Mouse (Mus musculus) ES-E14 (cell line): Measurements from ENCODE around the gene Trim7. TPM values are rescaled to one million over a fixed set of nuclear protein-coding genes. Genes with fewer than 3 reads are reported as not detected.
"Not testable (repeated sequence)": the region's sequence is repeated elsewhere in the genome, so short reads cannot be mapped to it uniquely, and the experiment has no call there.

Source experiments
- DNase-seq: peaks from one replicate; pipeline ENCODE4 v3.0.0-alpha.2; 2013; ENCODE audit warnings: low read depth, low spot score
- H3K27ac ChIP-seq: 2 replicates; pipeline ENCODE4 v1.5.1; 2012; ENCODE audit warnings: low read depth, mild to moderate bottlenecking, low read length, moderate library complexity, mixed read lengths; ENCODE audit not compliant: poor library complexity, insufficient read depth, severe bottlenecking
- H3K36me3 ChIP-seq: 2 replicates; pipeline ENCODE4 v1.6.1; 2012; ENCODE audit warnings: mild to moderate bottlenecking, low read length, moderate library complexity, mixed read lengths; ENCODE audit not compliant: control insufficient read depth, poor library complexity, insufficient read depth, severe bottlenecking
- H3K4me1 ChIP-seq, 2 experiments: fragments of 150-350 bp in 1 of 2; sonication (generic) in 1 of 2; 2 replicates each; pipeline ENCODE4 v1.6.1; 2012; ENCODE audit warnings: low read length in 2 of 2, mild to moderate bottlenecking in 1 of 2, mixed read lengths in 1 of 2; ENCODE audit not compliant: control insufficient read depth in 2 of 2, insufficient read depth in 2 of 2, poor library complexity in 1 of 2
- H3K4me3 ChIP-seq, 2 experiments: fragments of 150-350 bp in 1 of 2; sonication (generic) in 1 of 2; 2 replicates each; pipeline ENCODE4 v1.5.1; 2012; ENCODE audit warnings: low read length in 2 of 2, low read depth in 1 of 2, mild to moderate bottlenecking in 1 of 2, mixed read lengths in 1 of 2; ENCODE audit not compliant: insufficient read depth in 1 of 2, poor library complexity in 1 of 2, severe bottlenecking in 1 of 2
- H3K9ac ChIP-seq: 2 replicates; pipeline ENCODE4 v1.6.1; 2012; ENCODE audit warnings: low read depth, mild to moderate bottlenecking, low read length, mixed read lengths; ENCODE audit not compliant: poor library complexity, insufficient read depth, severe bottlenecking
- H3K9me3 ChIP-seq: fragments of 150-350 bp; sonication (generic); 2 replicates; pipeline ENCODE4 v1.6.1; 2012; ENCODE audit warnings: low read depth, mild to moderate bottlenecking, low read length; ENCODE audit not compliant: control insufficient read depth, insufficient read depth
- CHD2 ChIP-seq: IDR thresholded peaks from 2 replicates; pipeline ENCODE4 v1.6.1; 2014; ENCODE audit warnings: mild to moderate bottlenecking, low read depth, low read length, inconsistent platforms
- HCFC1 ChIP-seq: IDR thresholded peaks from 2 replicates; pipeline ENCODE4 v1.6.1; 2012; ENCODE audit warnings: low read length, inconsistent platforms, borderline replicate concordance; ENCODE audit not compliant: insufficient read depth
- MAFK ChIP-seq: IDR thresholded peaks from 2 replicates; pipeline ENCODE4 v1.6.1; 2014; ENCODE audit warnings: mild to moderate bottlenecking, low read depth, low read length, inconsistent platforms; ENCODE audit not compliant: insufficient read depth
- ZC3H11A ChIP-seq: IDR thresholded peaks from 2 replicates; pipeline ENCODE4 v1.6.1; 2012; ENCODE audit warnings: low read depth, mild to moderate bottlenecking, inconsistent platforms, low read length, borderline replicate concordance
- ZNF384 ChIP-seq: IDR thresholded peaks from 2 replicates; pipeline ENCODE4 v1.6.1; 2012; ENCODE audit warnings: low read depth, low read length, inconsistent platforms
- in situ Hi-C, 2 experiments: fragments of 600-800 bp; cut with MboI; formaldehyde crosslinking; loops; one replicate each; pipeline ENCODE4 v1.15.1; 2025; ENCODE audit warnings: low sequenced_read_pairs in 2 of 2, inconsistent platforms in 1 of 2; ENCODE audit not compliant: unreplicated experiment in 2 of 2
- total RNA-seq: library from RNA; depleted of rRNA; stranded (reverse); fragments of 300-350 nt; gene quantifications from 2 replicates; pipeline ENCODE4 v1.2.3, GENCODE M21; 2012

Trim7 gene
- total RNA-seq, 1 experiment, result 6.1 TPM

- Histone ChIP-seq H3K36me3 (peaks cover 2% of the 10 kb centered on the region; the same call in 1 of the 2 replicates), H3K27ac (0 out of 2 replicates have a peak overlapping the region, but pooled peaks have one; percentile 6), H3K4me3 (no peak overlapping the region), H3K4me1 (peaks cover 3 to 4% of the 10 kb centered on the region in 2 experiments; a peak in 2 of 4 replicates), H3K9ac (no peak overlapping the region), H3K9me3 (no peaks in the 10 kb centered on the region)
- no peak for DNase-seq
- in situ Hi-C loops, result no loop called here
- TF ChIP-seq HCFC1 (no peak), CHD2 (no peak), ZNF384 (no peak), MAFK (no peak), ZC3H11A (no peak)
Measured at GRCm38 (mm10) chr11:48790946-48791345, 35.0 kb upstream of the Trim7 start.

- H3K4me3 ChIP-seq, H3K9ac ChIP-seq, H3K4me1 ChIP-seq, H3K27ac ChIP-seq, H3K36me3 ChIP-seq, in situ Hi-C loops, H3K9me3 ChIP-seq, DNase-seq: not testable (repeated sequence)
Measured at GRCm38 (mm10) chr11:48791894-48792293, 34.0 kb upstream of the Trim7 start.

- peaks cover 2% of the 10 kb centered on the region; the same call in 1 of the 2 replicates for H3K36me3 ChIP-seq
- DNase-seq, result no peak
- peaks cover 3 to 4% of the 10 kb centered on the region in 2 experiments; a peak in 2 of 4 replicates for H3K4me1 ChIP-seq
- no peaks in the 10 kb centered on the region for H3K9me3 ChIP-seq
- in situ Hi-C loops, result no loop called here
- no peak overlapping the region for H3K9ac ChIP-seq
- no peak overlapping the region for H3K4me3 ChIP-seq
- no peak overlapping the region for H3K27ac ChIP-seq
- TF ChIP-seq ZNF384 (no peak), HCFC1 (no peak), ZC3H11A (no peak), MAFK (no peak), CHD2 (no peak)
Measured at GRCm38 (mm10) chr11:48793184-48793583, 32.8 kb upstream of the Trim7 start.

GRCm38 (mm10) chr11:48795221-48795620, 30.7 kb upstream of the Trim7 start:
- Histone ChIP-seq H3K9me3 (no peaks in the 10 kb centered on the region), H3K27ac (no peak overlapping the region), H3K4me1 (peaks cover 3 to 4% of the 10 kb centered on the region in 2 experiments; a peak in 2 of 4 replicates), H3K9ac (no peak overlapping the region), H3K4me3 (no peak overlapping the region), H3K36me3 (peaks cover 2% of the 10 kb centered on the region; the same call in 1 of the 2 replicates)
- no peak for TF ChIP-seq ZC3H11A
- no peak for DNase-seq
- in situ Hi-C loops, result no loop called here

GRCm38 (mm10) chr11:48796290-48796689, 29.6 kb upstream of the Trim7 start:
- Histone ChIP-seq H3K36me3 (peaks cover 11% of the 10 kb centered on the region), H3K4me3 (no peak overlapping the region), H3K27ac (no peak overlapping the region), H3K4me1 (peaks cover 0 to 3% of the 10 kb centered on the region in 2 experiments; a peak in 2 of 4 replicates), H3K9me3 (no peaks in the 10 kb centered on the region), H3K9ac (no peak overlapping the region)
- TF ChIP-seq ZNF384, result no peak
- no peak for DNase-seq
- in situ Hi-C loops, result no loop called here
